Mouse (Mus musculus) layer of hippocampus, adult 9-11 months (tissue): ENCODE measurements around the gene Btbd9.

ENCODE experiments used
- DNase-seq: peaks from one replicate; pipeline ENCODE4 v3.0.0; 2022

Btbd9 gene

GRCm38 (mm10) chr17:30438786-30439185 is 137.5 kb downstream of the Btbd9 start:
- no peak for DNase-seq

- peak; percentile 77 for DNase-seq
Measured at GRCm38 (mm10) chr17:30436021-30436461, 140.2 kb downstream of the Btbd9 start.

GRCm38 (mm10) chr17:30435478-30435877 is 140.8 kb downstream of the Btbd9 start:
- DNase-seq, result no peak

- DNase-seq, result no peak
Measured at GRCm38 (mm10) chr17:30432094-30432493, 144.2 kb downstream of the Btbd9 start.

- DNase-seq, result peak; percentile 62
Measured at GRCm38 (mm10) chr17:30430961-30431640, 145.2 kb downstream of the Btbd9 start.

GRCm38 (mm10) chr17:30428661-30429060 is 147.6 kb downstream of the Btbd9 start:
- peak; percentile 50 for DNase-seq

GRCm38 (mm10) chr17:30423256-30423852 is 152.9 kb downstream of the Btbd9 start:
- DNase-seq, result no peak

GRCm38 (mm10) chr17:30422278-30422677 is 154.0 kb downstream of the Btbd9 start:
- no peak for DNase-seq

GRCm38 (mm10) chr17:30421256-30421655 is 155.0 kb downstream of the Btbd9 start:
- DNase-seq, result no peak

- no peak for DNase-seq
Measured at GRCm38 (mm10) chr17:30419494-30419893, 156.8 kb downstream of the Btbd9 start.

- DNase-seq, result no peak
Measured at GRCm38 (mm10) chr17:30418510-30418909, 157.8 kb downstream of the Btbd9 start.

- no peak for DNase-seq
Measured at GRCm38 (mm10) chr17:30417106-30417505, 159.2 kb downstream of the Btbd9 start.

GRCm38 (mm10) chr17:30415693-30416092 is 160.6 kb downstream of the Btbd9 start:
- no peak for DNase-seq

- DNase-seq, result no peak
Measured at GRCm38 (mm10) chr17:30412991-30413390, 163.3 kb downstream of the Btbd9 start.

- no peak for DNase-seq
Measured at GRCm38 (mm10) chr17:30406002-30406401, 170.3 kb downstream of the Btbd9 start.

- no peak for DNase-seq
Measured at GRCm38 (mm10) chr17:30402871-30403270, 173.4 kb downstream of the Btbd9 start.

GRCm38 (mm10) chr17:30395261-30395660 is 181.0 kb downstream of the Btbd9 start:
- DNase-seq, result no peak

GRCm38 (mm10) chr17:30392031-30392430 is 184.3 kb downstream of the Btbd9 start:
- no peak for DNase-seq

- no peak for DNase-seq
Measured at GRCm38 (mm10) chr17:30391220-30391619, 185.1 kb downstream of the Btbd9 start.

- no peak for DNase-seq
Measured at GRCm38 (mm10) chr17:30389686-30390085, 186.6 kb downstream of the Btbd9 start.

- no peak for DNase-seq
Measured at GRCm38 (mm10) chr17:30388817-30389216, 187.5 kb downstream of the Btbd9 start.

- no peak for DNase-seq
Measured at GRCm38 (mm10) chr17:30388391-30388790, 187.9 kb downstream of the Btbd9 start.

GRCm38 (mm10) chr17:30386241-30386640 is 190.0 kb downstream of the Btbd9 start:
- no peak for DNase-seq

- DNase-seq, result no peak
Measured at GRCm38 (mm10) chr17:30383649-30384048, 192.6 kb downstream of the Btbd9 start.
